Mouse (Mus musculus): Measurements from ENCODE around the gene Ccdc85c.

Gene Ccdc85c

DNA sequence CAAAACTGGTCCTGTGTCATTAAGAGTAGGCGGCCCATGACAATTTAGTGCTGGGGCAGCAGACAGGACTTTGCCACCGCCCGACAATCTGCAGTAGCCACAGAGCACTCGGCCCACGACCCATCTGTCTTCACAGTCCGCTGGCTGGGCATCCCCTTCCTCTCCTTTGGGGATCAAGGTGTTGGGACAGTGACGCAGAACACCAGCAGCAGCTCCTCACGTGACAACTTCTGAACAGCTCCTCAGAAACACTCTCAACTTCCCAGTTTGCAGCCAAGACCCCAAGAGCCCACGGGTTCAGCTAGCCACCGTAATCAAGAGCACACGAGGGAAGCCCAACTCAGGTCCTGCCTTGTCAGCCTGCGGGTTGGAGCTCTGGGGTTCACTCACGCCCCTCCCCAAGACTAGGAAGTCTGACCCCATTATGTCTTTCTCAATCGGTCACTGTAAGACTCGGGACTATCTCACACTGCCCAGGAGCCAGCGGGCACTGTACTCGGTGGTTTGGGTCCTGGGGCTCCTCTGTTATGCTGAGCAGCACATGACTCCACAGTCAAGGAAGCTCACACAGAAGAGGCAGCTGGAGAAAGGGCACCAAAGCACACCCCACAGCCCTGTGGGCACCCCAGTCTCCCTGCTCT is 36.7 kb downstream of the Ccdc85c start:
- no peak for DNase-seq

DNA sequence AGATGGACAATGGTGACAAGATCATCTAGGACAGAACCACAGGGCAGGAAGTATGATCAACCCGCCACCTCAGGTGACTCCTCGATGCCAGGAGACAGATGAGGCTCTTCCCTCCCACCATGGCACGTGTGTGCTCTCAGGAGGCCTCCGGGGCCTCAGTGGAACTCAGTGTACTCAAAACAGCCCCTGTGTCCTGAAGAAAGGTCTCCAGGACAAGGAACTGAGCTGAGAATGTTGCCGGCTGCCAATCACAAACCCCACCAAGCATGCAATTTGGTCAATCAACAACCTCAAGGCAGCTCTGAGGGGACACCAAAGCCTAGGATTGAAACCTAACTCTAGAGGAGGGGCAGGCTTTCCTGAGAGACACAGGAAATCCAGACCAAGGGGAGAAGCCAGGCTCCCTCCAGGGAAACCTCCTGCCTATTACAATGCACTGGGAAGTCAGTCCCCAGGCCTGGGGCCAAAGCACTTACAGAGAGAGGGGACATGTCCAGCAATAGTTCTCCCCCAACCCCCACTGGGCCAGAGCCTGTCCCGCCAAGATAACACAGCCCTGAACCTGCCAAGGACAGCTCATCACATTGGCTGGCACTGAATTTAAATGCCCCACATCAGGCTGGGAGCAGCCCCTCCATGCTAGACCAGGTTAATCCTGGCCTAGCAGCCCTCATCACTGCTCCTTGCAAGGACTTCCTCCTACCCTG is 37.8 kb downstream of the Ccdc85c start:
- no peak for DNase-seq

DNA sequence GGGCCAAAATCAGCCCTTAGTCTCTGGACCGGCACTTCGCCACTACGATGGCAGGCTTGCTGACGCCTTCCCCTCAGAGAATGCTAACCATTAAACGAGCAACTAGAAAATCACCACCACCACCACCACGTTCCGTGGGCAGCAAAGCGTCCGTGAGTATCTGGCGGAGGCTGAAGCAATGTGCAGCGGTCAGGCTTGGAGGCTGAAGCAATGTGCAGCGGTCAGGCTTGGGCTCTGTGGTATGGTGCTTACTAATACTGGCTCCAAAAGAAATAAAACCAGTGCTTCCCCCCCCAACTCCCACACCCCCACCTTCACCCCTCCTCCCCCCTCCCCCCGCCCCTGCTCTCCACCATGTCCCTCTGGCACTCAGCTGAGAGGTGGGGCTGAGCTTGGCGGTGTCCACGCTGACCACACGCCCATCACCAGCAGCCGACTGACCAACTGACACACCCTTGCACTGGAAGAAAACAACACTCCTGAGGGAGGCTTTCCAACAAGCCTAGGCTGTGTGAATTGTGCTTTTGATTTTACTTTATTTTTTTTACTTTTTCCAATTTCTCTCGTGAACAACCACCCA is 39.2 kb downstream of the Ccdc85c start:
- no peak for DNase-seq

DNA sequence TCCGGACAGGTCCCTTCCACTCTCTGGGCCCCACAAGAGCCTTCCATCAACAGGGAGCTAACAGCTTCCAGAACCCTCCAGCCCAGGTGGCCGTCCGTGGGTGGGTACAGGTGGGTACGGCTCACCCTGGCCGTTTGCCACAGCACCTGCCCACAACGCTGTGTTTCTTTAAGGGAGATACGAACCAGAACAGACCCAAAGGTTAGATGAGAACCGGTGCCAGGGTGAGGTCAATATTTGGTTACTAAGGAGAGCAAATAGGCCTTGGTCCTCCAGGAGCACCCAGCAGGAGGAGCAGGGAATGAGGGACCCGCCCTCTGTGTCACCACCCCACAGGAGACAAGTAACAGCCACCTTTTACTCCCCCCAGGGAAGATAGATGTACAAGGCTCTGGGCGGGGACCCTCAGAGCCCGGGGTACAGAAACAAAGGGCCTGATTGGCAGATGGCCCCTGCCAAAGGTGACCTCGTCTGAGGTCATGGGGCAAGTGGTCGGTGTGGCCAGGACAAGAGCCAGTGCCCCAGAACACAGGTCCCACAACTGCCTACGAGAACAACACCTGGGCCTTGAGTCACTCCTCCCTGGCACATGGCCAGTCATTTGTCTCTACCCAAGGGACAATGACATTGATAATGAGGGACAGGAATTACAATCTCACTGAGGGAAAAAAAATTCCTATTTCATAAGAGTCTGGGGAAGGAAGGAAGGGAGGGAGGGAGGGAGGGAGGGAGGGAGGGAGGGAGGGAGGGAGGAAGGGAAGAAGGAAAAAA is 40.2 kb downstream of the Ccdc85c start:
- DNase-seq: no peak

DNA sequence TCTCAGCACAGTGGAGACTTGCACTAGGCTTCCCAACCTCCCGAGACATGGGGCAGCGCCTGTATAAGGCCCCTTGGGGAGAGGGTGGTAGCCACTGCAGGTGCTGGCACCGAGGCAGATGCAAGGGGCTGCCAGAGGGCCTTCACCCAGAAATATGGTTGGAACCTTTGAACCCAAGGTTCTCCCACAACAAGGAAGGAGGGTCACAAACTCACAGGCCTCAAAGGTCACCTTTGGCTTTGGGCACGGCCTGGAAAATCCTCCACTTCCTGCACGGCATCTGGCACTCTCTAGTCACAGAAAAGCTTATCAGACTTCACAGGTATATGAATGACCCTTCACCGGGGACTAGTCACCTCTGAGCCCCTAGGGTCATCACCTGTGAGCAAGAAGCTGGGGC is 41.5 kb downstream of the Ccdc85c start:
- DNase-seq: no peak

DNA sequence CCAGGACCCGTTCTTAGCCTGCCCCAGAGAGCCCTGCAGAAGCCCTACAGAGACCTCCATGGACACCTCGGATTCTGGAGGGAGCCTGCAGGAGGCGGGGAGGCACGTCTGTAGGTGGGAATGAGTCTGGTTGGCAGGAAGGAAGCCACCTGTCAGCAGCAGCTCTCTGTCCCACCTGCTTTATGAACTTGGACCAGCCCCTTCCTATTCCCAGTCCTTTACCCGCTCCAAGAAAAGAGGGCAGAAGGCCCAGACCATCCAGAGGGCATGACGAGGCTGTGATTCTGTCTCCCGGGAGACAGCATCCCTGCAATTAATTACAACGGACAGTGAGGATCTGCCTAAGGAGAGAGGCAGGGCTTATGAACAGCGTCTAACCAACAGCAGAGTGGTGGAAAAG is 43.3 kb downstream of the Ccdc85c start:
- peak; percentile 62 to 73 for DNase-seq

DNA sequence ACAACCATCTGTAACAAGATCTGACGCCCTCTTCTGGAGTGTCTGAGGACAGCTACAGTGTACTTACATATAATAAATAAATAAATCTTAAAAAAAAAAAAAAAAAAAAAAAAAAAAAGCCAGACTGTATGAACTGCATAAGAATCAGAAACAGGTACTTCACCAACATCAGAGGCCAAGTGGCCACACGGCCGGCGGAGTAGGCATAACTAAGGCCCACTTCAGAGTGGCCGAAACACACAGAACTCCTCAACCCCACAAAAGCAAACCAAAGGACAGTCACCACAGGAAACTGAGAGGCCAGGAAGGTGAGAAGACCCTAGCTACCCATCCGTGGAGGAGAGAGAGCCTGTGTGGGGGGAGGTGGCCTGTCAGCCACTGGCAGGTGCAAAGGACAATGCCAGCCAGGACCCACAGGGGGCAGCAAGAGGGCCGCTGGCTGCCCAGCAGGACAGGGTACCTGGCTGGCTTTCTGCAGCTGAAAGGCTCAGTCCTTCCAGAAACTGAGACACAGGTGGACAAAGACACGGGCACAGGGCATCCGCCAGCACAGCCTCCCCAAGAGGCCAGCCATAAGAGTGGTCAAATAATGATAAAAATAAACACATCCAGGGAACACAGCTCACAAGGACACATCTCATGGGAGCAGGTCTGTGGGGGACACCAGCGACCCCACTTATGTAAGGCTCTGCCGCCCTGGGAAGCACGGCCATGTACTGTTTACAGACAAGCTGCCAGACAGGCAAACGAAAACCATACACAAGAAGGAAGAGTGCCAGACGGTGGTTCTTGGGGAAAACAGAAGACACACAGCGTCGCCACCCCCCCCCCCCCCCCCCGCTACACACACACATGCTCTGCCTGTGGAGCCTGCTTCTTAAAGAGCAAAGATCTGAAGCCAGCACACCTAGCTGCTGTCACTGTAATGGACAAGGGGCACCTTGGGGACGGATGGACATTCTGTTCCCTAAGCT is 44.1 kb downstream of the Ccdc85c start:
- DNase-seq: peak; percentile 85 to 89

DNA sequence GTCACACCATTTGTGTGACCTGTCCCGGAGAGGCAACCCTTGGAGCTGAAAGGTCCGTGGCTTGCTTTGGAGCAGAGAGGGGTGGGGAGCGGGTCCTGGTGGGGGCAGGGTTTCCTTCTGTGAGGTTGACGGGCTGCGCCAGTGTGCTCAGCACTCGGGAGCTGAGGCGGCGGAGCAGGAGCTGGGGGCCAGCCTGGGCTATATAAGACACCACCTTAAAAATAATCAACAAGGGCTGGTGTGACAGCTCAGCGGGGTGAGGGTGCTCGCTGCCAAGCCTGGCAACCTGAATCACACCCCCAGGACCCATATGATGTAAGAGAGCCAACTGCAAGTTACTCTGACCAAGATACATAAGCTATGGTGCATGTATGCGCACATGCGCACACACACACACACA is 45.1 kb downstream of the Ccdc85c start:
- no peak for DNase-seq

DNA sequence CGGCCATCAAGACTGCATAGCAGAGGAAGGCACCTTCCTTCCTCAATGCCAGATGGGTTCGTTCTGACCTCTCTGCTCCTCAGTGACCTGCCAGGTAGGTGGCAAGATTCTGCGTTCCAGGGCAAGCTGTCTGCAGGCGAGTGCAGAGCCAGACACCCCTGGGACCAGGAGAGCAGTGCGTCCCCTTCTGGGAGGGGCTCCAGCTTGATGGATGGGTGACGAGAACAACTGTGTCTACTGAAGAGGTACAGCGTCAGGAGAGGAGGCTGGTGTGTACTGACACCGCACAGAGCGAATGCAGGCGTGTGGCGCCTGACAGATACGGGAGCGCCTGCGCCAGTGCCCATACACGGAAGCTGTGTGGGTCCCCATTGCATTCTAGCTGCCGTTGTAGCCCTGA is 47.7 kb downstream of the Ccdc85c start:
- DNase-seq: no peak

DNA sequence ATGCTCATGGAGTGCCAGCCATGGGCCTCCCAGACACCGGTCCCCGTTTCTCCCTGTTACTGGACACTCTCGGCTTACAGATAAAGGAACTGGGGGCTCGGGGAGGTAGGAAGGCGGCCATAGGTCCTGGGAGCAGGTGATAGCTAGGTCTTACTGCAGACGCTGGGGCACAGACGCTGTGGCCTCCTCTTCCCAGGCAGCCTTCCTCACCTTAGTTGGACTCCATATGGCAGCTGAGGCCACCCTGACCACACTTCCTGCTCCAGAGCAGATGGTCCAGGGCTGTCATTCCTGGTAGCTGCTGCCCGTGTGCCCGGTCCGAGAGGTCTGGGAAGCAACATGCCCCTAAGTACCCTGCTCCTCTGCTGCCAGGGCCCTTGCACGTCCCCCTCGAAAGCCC is 48.3 kb downstream of the Ccdc85c start:
- peak; percentile 83 to 84 for DNase-seq

DNA sequence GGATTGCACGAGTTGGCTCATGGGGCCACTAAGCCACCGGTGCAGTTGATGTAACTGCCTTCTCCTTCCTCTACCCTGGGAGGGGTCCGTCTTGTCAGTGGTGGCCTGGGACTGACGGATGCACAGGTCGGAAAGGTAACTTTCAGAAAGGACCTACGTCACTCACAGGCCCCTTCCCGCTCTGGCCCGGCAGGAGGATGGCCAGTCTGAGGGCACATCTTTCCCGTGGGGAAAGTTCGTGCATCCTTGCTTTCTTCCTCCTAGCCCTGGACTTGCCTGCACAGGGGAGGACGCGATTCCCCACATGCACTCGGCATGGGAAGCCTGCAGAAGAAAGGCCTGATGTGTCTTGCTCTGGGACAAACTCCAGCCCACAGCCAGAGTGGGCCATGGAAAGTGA is 49.0 kb downstream of the Ccdc85c start:
- peak in 1 of 2 experiments; percentile 65 for DNase-seq

DNA sequence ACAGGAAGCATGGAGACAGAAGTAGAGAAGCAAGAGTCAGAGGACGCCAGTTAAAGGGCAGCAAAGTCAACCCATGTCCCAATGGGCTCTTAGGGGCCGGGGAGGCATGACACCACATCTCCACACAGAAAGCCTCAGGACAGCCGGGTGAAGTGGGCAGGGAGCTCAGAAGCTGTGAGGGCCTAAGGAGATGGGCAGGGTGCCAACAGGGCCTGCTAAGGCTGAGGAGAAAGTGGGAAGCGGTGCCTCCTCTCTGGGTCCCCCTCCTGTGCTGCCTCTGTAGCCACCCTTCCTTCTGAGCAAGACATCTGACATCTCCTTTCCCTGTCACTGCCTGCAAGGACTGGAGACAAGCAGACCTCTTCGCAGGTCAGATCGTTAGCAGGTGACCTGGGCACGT is 49.4 kb downstream of the Ccdc85c start:
- DNase-seq: peak; percentile 67 to 75

DNA sequence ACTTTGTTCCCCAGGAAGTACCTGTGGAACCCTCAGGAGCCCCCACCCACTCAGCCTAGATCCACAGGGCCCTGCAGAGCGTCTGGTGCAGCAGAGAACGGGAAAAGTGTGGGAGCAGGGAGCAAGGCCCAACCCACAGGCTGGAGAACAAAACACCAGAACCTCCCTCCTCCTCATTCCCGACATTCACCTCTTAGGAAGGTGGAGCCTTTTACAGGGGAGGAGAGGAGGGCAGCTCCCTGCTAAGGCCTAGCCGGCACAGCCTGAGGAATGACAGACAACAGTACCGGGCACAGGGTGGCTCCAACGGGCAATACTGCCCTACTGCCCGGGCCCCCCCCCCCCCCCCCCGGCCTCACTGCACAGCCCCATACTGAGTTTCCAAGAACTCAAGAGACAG is 51.9 kb downstream of the Ccdc85c start:
- no peak for DNase-seq

DNA sequence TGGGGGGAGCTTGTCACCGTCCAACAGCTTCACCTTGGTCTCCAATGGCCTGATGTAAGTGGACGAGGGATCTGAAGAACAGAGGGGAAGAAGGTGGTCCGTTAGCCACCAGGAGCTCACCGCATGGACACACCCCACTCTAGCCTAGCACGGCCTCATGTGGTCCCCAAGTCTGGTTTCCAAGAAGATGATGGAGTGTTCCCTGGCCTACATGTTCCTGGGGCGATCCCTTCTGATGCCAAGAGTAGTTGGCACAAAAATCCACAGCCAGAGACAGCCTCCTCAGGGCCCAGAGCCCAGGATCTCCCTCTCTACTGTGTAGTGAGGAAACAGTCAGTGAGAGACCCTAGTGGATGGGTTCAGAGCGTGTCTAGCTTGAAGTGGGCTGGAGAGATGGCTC is 53.5 kb downstream of the Ccdc85c start:
- no peak for DNase-seq

DNA sequence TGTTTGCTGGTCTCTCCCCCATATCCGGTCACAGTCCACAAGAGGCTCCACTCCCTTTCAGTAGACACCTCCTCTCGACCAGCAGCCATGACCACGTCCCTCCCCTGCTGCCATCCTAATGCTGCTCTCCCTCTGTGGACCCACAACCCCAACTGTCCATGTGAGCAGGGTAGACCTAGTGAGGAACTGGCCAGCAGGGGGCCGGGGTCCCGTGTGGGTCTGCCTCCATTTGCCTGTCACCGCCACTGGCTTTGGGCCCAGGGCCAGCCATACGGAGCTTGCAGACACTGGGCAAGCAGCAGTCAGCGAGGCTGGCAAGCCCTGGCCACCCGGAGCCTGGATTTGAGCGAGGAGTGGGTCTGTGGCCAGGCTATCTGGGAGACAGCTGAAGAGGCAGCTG is 54.0 kb downstream of the Ccdc85c start:
- DNase-seq: peak in 1 of 2 experiments; percentile 72

DNA sequence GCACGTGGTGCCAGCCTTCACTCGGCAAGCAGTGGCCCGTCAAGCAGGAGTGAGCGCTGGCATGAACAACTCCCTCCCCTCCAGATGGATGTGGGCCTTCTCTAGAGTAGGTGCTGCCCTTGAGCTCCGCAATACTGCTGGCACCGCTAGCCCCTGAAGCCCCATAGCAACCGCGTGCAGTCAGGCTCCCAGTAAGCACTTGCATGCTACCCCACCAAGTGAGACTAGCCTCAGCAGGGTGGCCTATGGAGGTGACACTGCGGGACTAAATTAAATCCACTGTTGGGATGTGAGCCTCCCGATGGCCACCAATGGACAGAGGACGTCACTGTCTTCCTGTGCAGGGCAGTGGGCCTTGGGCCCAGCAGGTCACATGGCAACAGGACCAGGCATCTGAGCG is 54.6 kb downstream of the Ccdc85c start:
- peak in 1 of 2 experiments; percentile 53 for DNase-seq

DNA sequence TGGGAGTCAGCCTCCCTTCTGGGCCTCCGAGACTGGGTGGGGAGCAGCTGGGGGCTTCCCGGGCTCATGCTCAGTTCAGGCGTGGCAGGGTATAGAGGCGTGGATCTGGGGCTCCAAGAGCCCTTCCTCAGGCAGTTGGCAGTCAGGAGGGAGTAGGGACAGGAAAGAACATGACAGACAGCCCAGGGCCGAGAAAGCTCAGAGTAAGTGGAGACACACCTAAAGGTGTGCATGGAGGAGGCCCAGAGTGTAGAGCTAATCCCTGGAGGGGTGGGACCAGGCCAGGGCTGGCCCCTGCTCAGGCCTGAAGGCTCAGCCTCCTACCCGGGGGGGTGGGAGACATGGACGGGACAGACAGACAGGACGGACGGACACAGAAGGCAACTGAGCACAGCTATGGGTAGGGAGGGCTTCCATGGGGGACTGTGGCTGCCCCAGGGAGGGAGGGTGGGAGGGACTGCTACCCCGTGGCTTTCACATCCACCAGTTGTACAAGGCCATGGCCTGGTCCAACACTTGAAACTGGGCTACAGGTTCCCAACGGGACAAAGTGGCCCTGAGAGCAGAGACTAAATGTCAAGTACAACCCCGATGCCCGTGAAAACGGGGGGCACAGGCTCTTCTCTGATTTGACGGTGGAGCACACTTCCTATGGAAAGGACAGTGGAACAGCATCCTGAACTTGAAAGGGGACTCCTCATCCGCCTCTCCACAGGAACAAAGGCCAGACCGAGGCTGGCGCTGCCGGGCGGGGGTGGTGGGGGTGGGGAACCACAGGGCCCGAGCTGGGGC is 55.2 kb downstream of the Ccdc85c start:
- no peak for DNase-seq

DNA sequence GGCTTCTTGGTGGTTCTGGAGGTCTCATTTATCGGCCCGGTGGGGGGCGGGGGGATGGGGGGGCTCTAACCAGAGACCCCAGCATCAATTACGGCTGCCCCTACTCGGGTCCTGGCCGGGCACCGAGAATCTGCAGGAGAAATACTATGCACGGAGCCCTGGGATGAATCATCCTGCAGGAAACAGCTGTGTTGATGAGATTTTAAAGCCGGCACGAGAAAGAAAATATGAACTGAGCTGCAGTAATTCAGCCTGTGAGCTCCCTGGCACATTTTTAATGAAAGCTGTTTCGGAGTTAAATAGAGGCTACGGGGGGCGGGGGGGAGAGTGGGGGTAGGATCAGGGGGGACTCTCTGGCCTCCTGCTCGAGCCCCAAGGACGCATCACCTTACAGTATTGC is 56.1 kb downstream of the Ccdc85c start:
- no peak for DNase-seq

DNA sequence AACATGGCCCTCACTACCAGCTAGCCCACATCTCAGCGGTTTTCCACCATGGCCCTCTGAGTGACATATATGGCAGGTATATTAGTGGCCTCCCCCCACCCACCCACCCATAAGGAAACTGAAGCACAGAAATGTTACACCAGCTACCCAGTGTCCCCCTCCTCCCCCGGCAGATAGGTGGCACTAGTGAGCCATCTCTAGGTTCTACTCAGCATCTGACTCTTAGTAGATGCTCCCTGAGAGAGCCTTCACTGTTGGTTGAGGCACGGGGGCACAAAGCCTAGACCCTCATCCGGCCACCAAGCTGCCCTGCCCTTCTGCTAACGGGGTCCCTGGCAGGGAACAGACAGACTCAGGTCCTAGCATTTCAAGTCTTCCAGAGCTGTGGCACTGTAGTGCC is 57.7 kb downstream of the Ccdc85c start:
- peak; percentile 79 to 86 for DNase-seq

DNA sequence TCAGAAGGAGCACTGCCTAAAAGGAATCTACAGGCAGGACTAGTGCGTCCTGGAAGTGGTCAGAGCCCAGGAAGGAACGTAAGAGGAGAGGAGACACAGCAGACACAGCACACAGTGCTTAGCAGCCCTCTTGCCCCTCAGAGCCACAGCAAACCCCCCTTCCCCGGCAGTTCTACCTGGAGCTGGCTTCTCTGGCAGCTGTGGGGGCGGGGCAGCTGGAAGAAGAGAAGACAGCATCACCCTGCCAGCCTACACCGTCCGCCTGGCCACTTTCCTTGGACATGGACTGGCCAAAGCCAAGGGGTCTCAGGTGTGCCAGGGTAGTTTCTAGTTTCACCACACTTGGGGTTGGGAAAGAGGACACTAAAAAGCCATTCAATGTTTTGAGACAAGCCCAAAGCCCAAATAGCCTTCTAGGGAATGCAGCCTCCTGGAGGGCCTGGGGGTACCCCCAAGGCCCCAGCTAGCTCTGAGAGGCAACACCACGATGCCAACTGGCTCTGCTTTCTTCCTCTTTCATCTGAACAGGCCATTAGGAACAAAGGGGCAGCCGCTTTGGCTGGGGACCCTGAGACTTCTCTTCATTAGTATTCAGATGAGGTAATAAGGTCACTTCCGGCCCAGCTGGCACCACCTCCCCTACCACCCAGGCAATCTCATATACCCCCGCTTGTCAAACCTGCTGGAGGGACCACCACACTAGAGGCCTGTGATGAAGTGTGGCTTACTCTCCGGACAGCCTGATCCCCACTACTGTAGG is 58.4 kb downstream of the Ccdc85c start:
- DNase-seq: peak; percentile 30 to 59

DNA sequence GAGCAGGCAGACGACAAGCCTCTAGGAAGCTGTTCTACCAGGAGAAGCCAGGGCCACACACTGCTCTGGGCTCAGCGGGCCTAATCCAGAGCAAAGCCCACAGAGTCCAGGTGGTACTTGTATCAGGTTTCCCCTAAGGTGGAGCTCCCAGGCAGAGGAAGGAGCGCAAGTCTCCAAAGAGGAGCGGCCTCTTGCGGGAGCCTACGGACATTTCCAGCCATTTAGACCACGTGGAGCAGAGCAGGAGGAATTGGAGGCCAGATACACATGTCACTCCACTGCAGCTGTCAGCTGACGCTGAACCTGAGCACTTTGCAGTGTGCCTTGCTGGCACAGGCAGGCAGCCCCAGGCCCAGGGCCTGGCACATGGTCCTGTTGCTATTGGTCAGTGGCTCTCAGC is 60.1 kb downstream of the Ccdc85c start:
- peak in 1 of 2 experiments; percentile 18 for DNase-seq

Measured in cerebellum, postnatal 25 days (tissue).